Mouse (Mus musculus) erythroblast, embryonic 14.5 days (primary cell): ENCODE measurements at regions not wholly inside any gene's neighbourhood (a gene's known extent, or its start where the extent isn't known, plus 50 kb on each side); places are given as distances from the start of the nearest gene placed in this dataset.

Experiments
- H3K27me3 ChIP-seq: 2 replicates; pipeline ENCODE4 v1.6.1; 2012; ENCODE audit warnings: inconsistent platforms; ENCODE audit not compliant: control insufficient read depth
- H3K36me3 ChIP-seq: 2 replicates; pipeline ENCODE4 v1.6.1; 2012; ENCODE audit warnings: mild to moderate bottlenecking, inconsistent platforms; ENCODE audit not compliant: control insufficient read depth
- H3K4me1 ChIP-seq: 2 replicates; pipeline ENCODE4 v1.6.1; 2012; ENCODE audit warnings: inconsistent platforms; ENCODE audit not compliant: control insufficient read depth
- H3K4me3 ChIP-seq: replicated peaks from 2 replicates; pipeline ENCODE3; 2012; ENCODE audit warnings: moderate library complexity, mild to moderate bottlenecking, inconsistent platforms
- H3K9me3 ChIP-seq: 2 replicates; pipeline ENCODE4 v1.6.1; 2012; ENCODE audit warnings: low read length, inconsistent platforms, mixed read lengths; ENCODE audit not compliant: control insufficient read depth
- GATA1 ChIP-seq: IDR thresholded peaks from 2 replicates; pipeline ENCODE4 v1.6.1; 2012; ENCODE audit warnings: low read length, inconsistent platforms, mixed read lengths
- TAL1 ChIP-seq: IDR thresholded peaks from 3 replicates; pipeline ENCODE4 v1.6.1; 2012; ENCODE audit warnings: low read length, inconsistent platforms, mixed read lengths

DNA sequence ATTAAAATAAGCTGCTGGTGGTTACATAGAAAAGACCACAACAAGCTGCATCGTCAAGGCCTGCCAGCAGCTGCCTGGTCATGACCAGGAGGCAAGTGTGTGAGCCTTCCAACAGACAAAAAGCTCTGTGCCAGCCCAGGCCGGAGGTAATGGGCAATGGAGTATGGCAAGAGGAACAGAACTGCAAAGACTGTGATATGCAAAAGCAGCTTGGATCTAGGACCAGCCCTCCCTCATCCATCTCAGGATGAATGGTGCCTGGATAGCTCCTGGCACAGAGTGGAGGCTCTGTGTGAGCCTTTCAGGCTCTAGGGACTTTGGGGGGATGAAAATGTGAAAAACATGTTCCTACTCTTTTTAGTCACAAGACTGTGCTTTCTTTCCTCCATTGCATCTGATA is 402.5 kb upstream of the Tnp1 start:
- H3K27me3 ChIP-seq = no peaks in the 10 kb centered on the region
- no peaks in the 10 kb centered on the region for H3K36me3 ChIP-seq
- H3K4me1 ChIP-seq = no peaks in the 10 kb centered on the region
- H3K4me3 ChIP-seq = no peak overlapping the region
- TF ChIP-seq GATA1 (no peak), TAL1 (no peak)
- H3K9me3 ChIP-seq = peaks cover 4% of the 10 kb centered on the region

- H3K4me1 ChIP-seq = no peaks in the 10 kb centered on the region
- TF ChIP-seq GATA1 = no peak
- no peak for TF ChIP-seq TAL1
- H3K9me3 ChIP-seq = no peaks in the 10 kb centered on the region; the same call in 1 of the 2 replicates
- H3K4me3 ChIP-seq = no peak overlapping the region
- H3K27me3 ChIP-seq = no peaks in the 10 kb centered on the region
- H3K36me3 ChIP-seq = no peaks in the 10 kb centered on the region
Observed at GRCm38 (mm10) chr1:73411452-73411851, 395.7 kb upstream of the Tnp1 start.

DNA sequence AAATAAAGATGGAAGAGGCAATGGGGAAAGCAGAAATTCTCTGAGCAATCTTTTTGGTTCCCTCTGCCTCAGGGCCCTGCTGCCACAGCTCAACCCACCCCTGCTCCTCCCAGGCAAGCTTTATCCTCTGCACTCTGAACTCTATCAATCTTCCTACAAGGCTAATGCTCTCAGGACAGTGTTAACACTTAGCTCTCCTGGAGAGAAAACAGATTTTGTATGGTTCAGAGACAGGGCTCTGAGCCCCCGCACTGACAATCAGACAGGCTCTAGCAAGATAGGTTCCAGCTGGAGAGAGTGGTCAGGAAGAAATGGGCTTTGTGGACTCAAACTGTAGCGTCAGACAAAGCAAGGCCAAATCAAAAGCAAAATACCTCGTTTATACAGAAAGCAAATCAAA is 383.5 kb upstream of the Tnp1 start:
- Histone ChIP-seq H3K36me3 (no peaks in the 10 kb centered on the region), H3K4me3 (no peak overlapping the region), H3K27me3 (no peaks in the 10 kb centered on the region), H3K4me1 (no peaks in the 10 kb centered on the region), H3K9me3 (no peaks in the 10 kb centered on the region; the same call in 1 of the 2 replicates)
- TF ChIP-seq TAL1 (no peak), GATA1 (no peak)

DNA sequence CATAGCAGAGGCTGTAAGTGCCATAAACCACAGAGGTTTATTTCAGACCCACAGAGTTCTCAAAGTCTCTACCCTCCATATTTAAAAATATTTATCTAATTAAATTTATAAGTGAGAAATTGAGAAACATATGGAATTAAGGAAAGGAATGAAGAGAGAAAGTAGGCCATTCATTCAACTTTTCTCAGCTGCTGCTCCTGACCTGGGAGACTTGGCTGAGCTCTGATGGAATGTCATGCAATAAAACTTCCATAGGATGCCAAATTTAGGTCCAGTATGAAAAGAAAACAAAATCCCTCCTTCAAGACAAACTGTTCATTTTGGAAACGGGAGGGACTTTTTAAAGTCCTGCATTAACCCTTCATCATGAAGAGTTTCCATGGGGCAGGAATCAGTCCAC is 379.3 kb upstream of the Tnp1 start:
- Histone ChIP-seq H3K36me3 (no peaks in the 10 kb centered on the region), H3K4me3 (no peak overlapping the region), H3K9me3 (peaks cover 3% of the 10 kb centered on the region; the same call in 1 of the 2 replicates), H3K27me3 (no peaks in the 10 kb centered on the region), H3K4me1 (no peaks in the 10 kb centered on the region)
- no peak for TF ChIP-seq TAL1
- TF ChIP-seq GATA1 = no peak

DNA sequence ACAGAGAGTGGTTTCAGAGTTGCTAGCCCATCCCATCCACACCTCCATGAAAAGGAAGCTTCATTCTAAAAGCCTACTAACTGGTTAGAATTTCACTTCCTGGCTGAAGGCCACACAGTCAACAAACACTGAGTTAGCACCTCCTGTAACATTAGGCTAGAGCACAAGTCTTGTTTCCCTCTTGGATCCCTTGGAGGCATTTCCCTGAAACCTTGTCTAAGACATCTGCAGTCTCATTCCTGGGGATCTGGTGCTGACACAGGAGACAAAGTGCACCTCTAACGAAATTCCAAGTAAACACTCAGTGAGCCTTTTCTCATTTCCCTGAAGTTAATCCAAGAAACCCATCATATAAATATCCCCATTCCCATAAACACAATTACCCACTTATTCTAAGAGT is 378.8 kb upstream of the Tnp1 start:
- Histone ChIP-seq H3K36me3 (no peaks in the 10 kb centered on the region), H3K27me3 (no peaks in the 10 kb centered on the region), H3K9me3 (peaks cover 6% of the 10 kb centered on the region; the same call in 1 of the 2 replicates), H3K4me3 (no peak overlapping the region), H3K4me1 (no peaks in the 10 kb centered on the region)
- no peak for TF ChIP-seq TAL1
- TF ChIP-seq GATA1 = no peak

DNA sequence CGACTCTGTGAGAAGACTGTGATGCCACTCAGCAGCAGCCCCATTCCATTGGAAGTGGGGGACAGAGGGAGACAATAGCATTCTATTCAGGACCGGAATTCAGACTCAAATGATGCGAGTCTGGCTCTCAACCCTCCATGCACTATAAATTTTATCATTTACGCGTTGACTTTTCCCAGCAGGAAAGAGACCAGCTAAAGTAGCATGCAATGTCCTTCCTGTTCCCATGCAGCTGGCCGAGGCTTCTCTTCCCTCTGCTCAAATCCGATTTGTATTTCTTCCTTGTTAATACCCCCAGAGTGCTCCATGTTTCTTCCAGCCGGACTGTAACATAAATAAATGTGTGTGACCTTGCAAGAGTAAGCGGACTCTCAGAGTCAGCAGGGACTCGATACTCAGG is 376.4 kb upstream of the Tnp1 start:
- TF ChIP-seq GATA1 (no peak), TAL1 (no peak)
- peaks cover 8% of the 10 kb centered on the region; the same call in 1 of the 2 replicates for H3K9me3 ChIP-seq
- H3K4me3 ChIP-seq = no peak overlapping the region
- H3K27me3 ChIP-seq = no peaks in the 10 kb centered on the region
- no peaks in the 10 kb centered on the region for H3K4me1 ChIP-seq
- no peaks in the 10 kb centered on the region for H3K36me3 ChIP-seq

DNA sequence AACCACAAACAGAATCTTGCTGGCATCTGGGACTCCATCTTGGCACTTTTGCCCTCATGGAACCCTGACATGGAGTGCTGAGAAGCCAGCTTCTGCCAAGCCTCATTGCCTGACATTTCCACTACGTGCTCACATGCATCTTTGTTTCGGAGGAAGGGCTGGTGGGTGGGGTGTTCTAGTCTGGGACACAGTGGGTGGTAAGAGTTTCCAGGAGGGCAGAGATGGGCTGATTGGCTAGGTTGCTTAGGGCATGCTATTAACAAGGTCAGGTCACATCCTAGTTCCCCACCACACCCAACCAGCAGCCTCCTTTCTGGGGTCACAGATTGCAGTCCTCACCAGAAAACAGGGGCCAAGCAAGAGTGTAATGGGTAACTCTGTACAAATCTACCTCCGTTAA is 374.3 kb upstream of the Tnp1 start:
- no peak overlapping the region for H3K4me3 ChIP-seq
- H3K36me3 ChIP-seq = no peaks in the 10 kb centered on the region
- no peaks in the 10 kb centered on the region for H3K27me3 ChIP-seq
- no peak for TF ChIP-seq GATA1
- TF ChIP-seq TAL1 = no peak
- H3K9me3 ChIP-seq = peaks cover 8% of the 10 kb centered on the region; the same call in 1 of the 2 replicates
- no peaks in the 10 kb centered on the region for H3K4me1 ChIP-seq

DNA sequence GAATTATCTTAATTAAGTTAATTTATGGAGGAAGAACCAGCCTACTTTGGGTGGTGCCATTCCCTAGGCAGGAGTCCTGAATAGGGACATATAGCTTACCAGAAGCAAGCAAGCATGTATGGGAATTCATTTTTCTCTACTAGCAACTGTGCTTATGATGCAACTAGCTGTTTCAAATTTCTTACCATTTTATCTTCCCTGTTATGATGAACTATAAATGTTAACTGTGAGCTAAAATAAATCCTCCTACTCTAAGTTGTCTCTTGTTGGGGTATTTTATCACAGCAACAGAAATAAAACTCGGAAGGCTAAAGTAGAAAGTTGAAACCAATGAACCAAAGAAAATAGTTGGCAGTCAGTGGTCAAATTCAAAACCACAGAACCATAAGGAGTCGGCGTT is 373.5 kb upstream of the Tnp1 start:
- Histone ChIP-seq H3K9me3 (peaks cover 8% of the 10 kb centered on the region; the same call in 1 of the 2 replicates), H3K4me1 (no peaks in the 10 kb centered on the region), H3K4me3 (no peak overlapping the region), H3K36me3 (no peaks in the 10 kb centered on the region), H3K27me3 (no peaks in the 10 kb centered on the region)
- TF ChIP-seq TAL1 (no peak), GATA1 (no peak)

GRCm38 (mm10) chr1:73381578-73381977 is 365.9 kb upstream of the Tnp1 start:
- TF ChIP-seq GATA1 (no peak), TAL1 (no peak)
- Histone ChIP-seq H3K4me1 (no peaks in the 10 kb centered on the region), H3K4me3 (no peak overlapping the region), H3K9me3 (peaks cover 3% of the 10 kb centered on the region; the same call in 1 of the 2 replicates), H3K27me3 (no peaks in the 10 kb centered on the region), H3K36me3 (no peaks in the 10 kb centered on the region)

DNA sequence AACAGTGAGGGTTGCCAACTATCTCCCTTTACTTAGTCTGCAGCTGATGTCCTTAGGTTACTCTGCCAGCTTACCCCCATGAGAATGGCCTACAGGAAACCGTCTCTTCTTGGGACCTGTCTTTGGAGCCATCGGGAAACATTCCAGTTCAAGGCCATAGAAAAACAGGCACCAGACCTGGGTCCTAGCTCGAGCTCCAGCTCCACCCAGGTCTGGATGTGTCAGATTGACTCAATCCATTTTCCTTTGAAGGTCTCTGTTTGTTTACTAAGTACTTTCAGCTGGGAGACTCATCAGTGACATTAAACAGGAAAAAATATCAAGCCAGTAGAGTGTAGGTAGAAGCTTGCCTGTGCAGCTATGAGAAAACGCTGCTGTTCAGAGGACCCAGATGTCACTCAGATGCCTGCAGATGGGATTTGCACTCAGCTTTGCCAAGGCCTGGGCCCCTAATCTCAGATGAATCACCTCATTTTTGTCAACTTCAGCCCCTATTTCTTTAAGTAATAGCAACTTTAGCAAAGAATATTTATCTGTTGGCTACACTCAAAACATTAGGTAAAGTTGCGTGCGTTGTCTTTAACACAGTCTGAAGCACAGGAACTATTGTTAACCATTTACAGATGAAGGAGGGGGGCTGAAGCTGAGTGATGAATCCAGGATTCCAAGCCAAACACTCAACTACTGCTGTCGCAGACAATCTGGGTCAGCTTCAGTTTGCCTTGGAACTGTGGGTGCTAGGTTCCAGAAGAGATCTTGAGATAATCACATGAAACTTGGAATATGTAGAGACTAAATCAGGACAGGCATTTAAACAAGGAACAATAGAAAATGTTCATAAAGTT is 359.0 kb upstream of the Tnp1 start:
- H3K27me3 ChIP-seq = no peaks in the 10 kb centered on the region
- no peak for TF ChIP-seq GATA1
- no peak for TF ChIP-seq TAL1
- no peaks in the 10 kb centered on the region for H3K9me3 ChIP-seq
- no peaks in the 10 kb centered on the region for H3K4me1 ChIP-seq
- no peaks in the 10 kb centered on the region for H3K36me3 ChIP-seq
- no peak overlapping the region for H3K4me3 ChIP-seq
